Mouse (Mus musculus): ENCODE data around the gene Sh3bgrl2. TPM values are rescaled to one million over a fixed set of nuclear protein-coding genes. Genes with fewer than 3 reads are reported as not detected.

Gene Sh3bgrl2
- total RNA-seq, 1 experiment from 2014 or later: 15.5 TPM

- no peak for DNase-seq
These were observed 138.5 kb downstream of the Sh3bgrl2 start for GRCm38 (mm10) chr9:83686511-83687100.

- no peak for DNase-seq
These were observed 139.8 kb downstream of the Sh3bgrl2 start for GRCm38 (mm10) chr9:83687904-83688303.

Other genes starting within 250 kb of the Sh3bgrl2 start
- gene Lca5, start 107.2 kb upstream of the Sh3bgrl2 start, total RNA-seq (2021): 4.9 and 7.6 TPM in 2 replicates